Comparison of ENCODE assay signal across 21 mouse cellular contexts in the genomic region with DNA sequence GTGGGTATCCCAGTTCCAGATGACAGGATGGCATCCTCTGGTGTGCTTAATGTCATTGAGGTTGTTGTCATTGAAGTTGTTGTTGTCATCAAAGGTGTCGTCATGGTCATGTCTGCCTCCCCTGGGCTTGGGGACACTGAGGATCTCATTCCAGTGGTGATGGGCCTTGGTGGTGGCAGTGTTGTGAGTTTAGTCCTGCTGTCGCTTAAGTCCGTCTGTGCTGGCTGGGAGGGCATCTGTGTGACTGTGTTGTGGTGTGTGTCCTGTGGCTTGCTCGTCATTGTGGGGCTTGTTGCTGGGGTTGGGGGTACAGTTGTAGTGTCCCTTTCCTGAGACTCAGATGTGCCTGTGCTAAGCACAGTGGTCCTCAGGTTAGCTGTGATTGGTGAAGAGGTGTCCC. TPM values are rescaled to one million over a fixed set of nuclear protein-coding genes. Genes with fewer than 3 reads are reported as not detected.
"Had no signal": no experiment of that assay in that cellular context is flagged by ENCODE, and none has a peak within 500 bp of the region (broad histone marks: within the 10 kb centered on the region; RNA-seq: fewer than 3 reads in every experiment).

A gene (minus strand): TSS at position 101 of the 400 bp plus-strand sequence.

- DNase-seq: cerebellum, adult 8-10 months; cerebellum, adult 9-10 months; cerebellum, adult 9-11 months; cerebellum, postnatal 10 days; cerebellum, postnatal 14 days; cerebellum, postnatal 25 days; cerebellum, postnatal 36 days; embryo, embryonic 11 days; forebrain, postnatal 0 days; gastrocnemius, adult 2 months; gastrocnemius, postnatal 10 days; gastrocnemius, postnatal 14 days; gastrocnemius, postnatal 25 days; gastrocnemius, postnatal 36 days; heart, adult 2 months had no signal

RNA-seq across cellular contexts. Expression of the gene that starts here (rescaled TPM):
- total RNA-seq: common myeloid progenitor, adult 5-6 weeks; forebrain, postnatal 0 days; gastrocnemius, adult 18-20 months; gastrocnemius, adult 2 months; gastrocnemius, adult 8-10 months; gastrocnemius, postnatal 10 days; gastrocnemius, postnatal 14 days; gastrocnemius, postnatal 25 days; gastrocnemius, postnatal 36 days; gastrocnemius, postnatal 4 days; granulocyte monocyte progenitor cell, adult 5-6 weeks; heart, adult 2 months; heart, adult 8-10 months had no signal
